Mouse (Mus musculus) hindbrain, embryonic 15.5 days (tissue): ENCODE measurements around the gene 4933417A18Rik. TPM values are rescaled to one million over a fixed set of nuclear protein-coding genes. Genes with fewer than 3 reads are reported as not detected.
A peak's percentile ranks its signal among the peaks of the same experiment; 100 is the strongest.
"Not testable (repeated sequence)": the region's sequence is repeated elsewhere in the genome, so short reads cannot be mapped to it uniquely, and the experiment has no call there.

ENCODE experiments used
- ATAC-seq: fragments of 200-750 bp; cut with Nextera tagmentation; 2 replicates; pipeline ENCODE4 v1.8.0; 2017; ENCODE audit warnings: low read depth, moderate number of reproducible peaks, moderate TSS enrichment; ENCODE audit not compliant: low FRiP score
- H3K27ac ChIP-seq: fragments of 300-500 bp; sonication (generic); replicated peaks from 2 replicates; pipeline ENCODE4 v1.5.1; 2015; ENCODE audit warnings: mild to moderate bottlenecking, inconsistent platforms
- H3K27me3 ChIP-seq: fragments of 300-500 bp; sonication (generic); 2 replicates; pipeline ENCODE4 v1.6.1; 2015; ENCODE audit warnings: control low read depth, inconsistent platforms
- H3K36me3 ChIP-seq: fragments of 300-500 bp; sonication (generic); 2 replicates; pipeline ENCODE4 v1.6.1; 2015; ENCODE audit warnings: control low read depth, inconsistent platforms
- H3K4me1 ChIP-seq: fragments of 300-500 bp; sonication (generic); replicated peaks from 2 replicates; pipeline ENCODE4 v1.6.1; 2015; ENCODE audit warnings: control low read depth, inconsistent platforms
- H3K4me2 ChIP-seq: fragments of 300-500 bp; sonication (generic); 2 replicates; pipeline ENCODE4 v1.6.1; 2015; ENCODE audit warnings: moderate library complexity, mild to moderate bottlenecking, inconsistent platforms
- H3K4me3 ChIP-seq: fragments of 300-500 bp; sonication (generic); 2 replicates; pipeline ENCODE4 v1.5.1; 2015; ENCODE audit warnings: mild to moderate bottlenecking, inconsistent platforms
- H3K9ac ChIP-seq: fragments of 300-500 bp; sonication (generic); 2 replicates; pipeline ENCODE4 v1.6.1; 2015; ENCODE audit warnings: inconsistent platforms
- H3K9me3 ChIP-seq: fragments of 300-500 bp; sonication (generic); 2 replicates; pipeline ENCODE4 v1.6.1; 2016; ENCODE audit warnings: control low read depth, inconsistent platforms
- WGBS: fragments of 180-500 bp; shearing (Covaris S2); methylation state at CpG from one replicate; pipeline ENCODE4 v1.1.7; 2015; 5-methylcytosine and 5-hydroxymethylcytosine counted together
- polyA plus RNA-seq: library from polyadenylated mRNA; unstranded; fragments of >200 nt; fragmentation: Nextera tagmentation; extraction: Ambion mirVana; gene quantifications from 2 replicates; pipeline ENCODE4 v1.2.1, GENCODE M21; 2015

4933417A18Rik gene
- not detected in 2 replicates for polyA plus RNA-seq

GRCm38 (mm10) chr13:34924210-34924609, at the start of gene 4933417A18Rik, which contains the start of gene Fam217a:
Gene 4933417A18Rik (plus strand): TSS chr13:34924409.
Gene Fam217a (minus strand): TSS chr13:34924310.
- Histone ChIP-seq H3K27me3 (no peaks in the 10 kb centered on the region), H3K9me3 (no peaks in the 10 kb centered on the region), H3K4me1 (no peaks in the 10 kb centered on the region), H3K36me3 (no peaks in the 10 kb centered on the region), H3K4me2 (no peak within 1 kb of the TSS), H3K27ac (no peak within 1 kb of the TSS), H3K4me3 (no peak within 1 kb of the TSS), H3K9ac (no peak within 1 kb of the TSS)
- ATAC-seq, result no peak
- 83% methylated on average over 4 of the region's 4 CpGs for WGBS

GRCm38 (mm10) chr13:34874736-34875135, 49.5 kb upstream of the 4933417A18Rik start:
- Histone ChIP-seq H3K9ac (peak overlapping the region; percentile 96), H3K4me1 (peaks cover 29% of the 10 kb centered on the region), H3K27ac (peak overlapping the region; percentile 98), H3K4me2 (peak overlapping the region; percentile 78), H3K4me3 (peak overlapping the region; percentile 100)
- H3K27me3 ChIP-seq, H3K36me3 ChIP-seq, H3K9me3 ChIP-seq: not testable (repeated sequence)
- ATAC-seq, result peak; percentile 21; the same call in 1 of the 2 replicates
- 18% methylated on average over 13 of the region's 13 CpGs for WGBS

- ATAC-seq, result peak; percentile 88
- peak within 1 kb of the TSS; percentile 98 for H3K27ac ChIP-seq
- H3K4me3 ChIP-seq, result peak within 1 kb of the TSS; percentile 100
- H3K9me3 ChIP-seq, result no peaks in the 10 kb centered on the region
- H3K36me3 ChIP-seq, result no peaks in the 10 kb centered on the region
- H3K9ac ChIP-seq, result peak within 1 kb of the TSS; percentile 96
- 1% methylated on average over 40 of the region's 40 CpGs for WGBS
- peaks cover 29% of the 10 kb centered on the region for H3K4me1 ChIP-seq
- H3K4me2 ChIP-seq, result peak within 1 kb of the TSS; percentile 78
- no peaks in the 10 kb centered on the region for H3K27me3 ChIP-seq
Measured at GRCm38 (mm10) chr13:34875166-34875710, 49.0 kb upstream of the 4933417A18Rik start, which contains the start of gene Prpf4b. Gene Prpf4b (plus strand): TSS chr13:34875302.

GRCm38 (mm10) chr13:34875741-34876445, 48.3 kb upstream of the 4933417A18Rik start:
- Histone ChIP-seq H3K4me1 (peaks cover 29% of the 10 kb centered on the region), H3K4me3 (peak overlapping the region; percentile 100), H3K27me3 (no peaks in the 10 kb centered on the region), H3K27ac (peak overlapping the region; percentile 98), H3K4me2 (peak overlapping the region; percentile 78), H3K9me3 (no peaks in the 10 kb centered on the region), H3K36me3 (no peaks in the 10 kb centered on the region), H3K9ac (peak overlapping the region; percentile 96)
- under 1% methylated on average over 50 of the region's 50 CpGs for WGBS
- peak; percentile 6; the same call in 1 of the 2 replicates for ATAC-seq

- no peak for ATAC-seq
- Histone ChIP-seq H3K4me1 (peaks cover 29% of the 10 kb centered on the region), H3K36me3 (no peaks in the 10 kb centered on the region), H3K27me3 (no peaks in the 10 kb centered on the region), H3K9ac (peak overlapping the region; percentile 96), H3K27ac (no peak overlapping the region), H3K9me3 (no peaks in the 10 kb centered on the region), H3K4me3 (peak overlapping the region; percentile 100), H3K4me2 (peak overlapping the region; percentile 78)
- WGBS, result 8% methylated on average over 3 of the region's 3 CpGs
Measured at GRCm38 (mm10) chr13:34876481-34876880, 47.7 kb upstream of the 4933417A18Rik start.

- Histone ChIP-seq H3K4me3 (no peak overlapping the region), H3K9me3 (no peaks in the 10 kb centered on the region), H3K27ac (no peak overlapping the region), H3K27me3 (no peaks in the 10 kb centered on the region), H3K36me3 (peaks cover 80% of the 10 kb centered on the region), H3K4me2 (no peak overlapping the region), H3K9ac (no peak overlapping the region), H3K4me1 (no peaks in the 10 kb centered on the region)
- no peak for ATAC-seq
- WGBS, result 94% methylated on average over 1 of the region's 1 CpGs
Measured at GRCm38 (mm10) chr13:34892871-34893270, 31.3 kb upstream of the 4933417A18Rik start.

GRCm38 (mm10) chr13:34914614-34915013, 9.6 kb upstream of the 4933417A18Rik start:
- WGBS, result 81% methylated on average over 9 of the region's 9 CpGs
- Histone ChIP-seq H3K4me3 (no peak overlapping the region), H3K27me3 (no peaks in the 10 kb centered on the region), H3K4me1 (peaks cover 8% of the 10 kb centered on the region; the same call in 1 of the 2 replicates), H3K9ac (no peak overlapping the region), H3K36me3 (no peaks in the 10 kb centered on the region), H3K4me2 (no peak overlapping the region), H3K27ac (no peak overlapping the region), H3K9me3 (no peaks in the 10 kb centered on the region)
- ATAC-seq, result no peak

GRCm38 (mm10) chr13:34916520-34917167, 7.6 kb upstream of the 4933417A18Rik start:
- peak overlapping the region; percentile 59 for H3K4me2 ChIP-seq
- H3K9me3 ChIP-seq, result no peaks in the 10 kb centered on the region
- 30% methylated on average over 37 of the region's 37 CpGs for WGBS
- ATAC-seq, result peak; percentile 65; the same call in 1 of the 2 replicates
- H3K4me1 ChIP-seq, result peaks cover 8% of the 10 kb centered on the region; the same call in 1 of the 2 replicates
- no peak overlapping the region for H3K9ac ChIP-seq
- peak overlapping the region; percentile 27 for H3K4me3 ChIP-seq
- no peaks in the 10 kb centered on the region for H3K27me3 ChIP-seq
- no peaks in the 10 kb centered on the region for H3K36me3 ChIP-seq
- no peak overlapping the region for H3K27ac ChIP-seq

GRCm38 (mm10) chr13:34934931-34935644, 10.9 kb downstream of the 4933417A18Rik start:
- 69% methylated on average over 10 of the region's 10 CpGs for WGBS
- no peaks in the 10 kb centered on the region for H3K9me3 ChIP-seq
- no peak overlapping the region for H3K4me2 ChIP-seq
- H3K36me3 ChIP-seq, result no peaks in the 10 kb centered on the region
- H3K4me3 ChIP-seq, result no peak overlapping the region
- H3K4me1 ChIP-seq, result no peaks in the 10 kb centered on the region
- ATAC-seq, result no peak
- H3K9ac ChIP-seq, result no peak overlapping the region
- no peaks in the 10 kb centered on the region for H3K27me3 ChIP-seq
- H3K27ac ChIP-seq, result no peak overlapping the region

- Histone ChIP-seq H3K27ac (no peak overlapping the region), H3K4me1 (no peaks in the 10 kb centered on the region), H3K36me3 (no peaks in the 10 kb centered on the region), H3K4me3 (no peak overlapping the region), H3K9ac (no peak overlapping the region), H3K4me2 (no peak overlapping the region), H3K9me3 (no peaks in the 10 kb centered on the region), H3K27me3 (no peaks in the 10 kb centered on the region)
- ATAC-seq, result no peak
Measured at GRCm38 (mm10) chr13:34942370-34942769, 18.2 kb downstream of the 4933417A18Rik start.

GRCm38 (mm10) chr13:34951437-34951836, 27.2 kb downstream of the 4933417A18Rik start:
- not testable (repeated sequence) for H3K9me3 ChIP-seq, H3K4me1 ChIP-seq, ATAC-seq, H3K4me2 ChIP-seq, H3K36me3 ChIP-seq, H3K4me3 ChIP-seq, H3K27ac ChIP-seq, H3K27me3 ChIP-seq, H3K9ac ChIP-seq
- 97% methylated on average over 2 of the region's 2 CpGs for WGBS
